ENCODE assay signal across 18 mouse cellular contexts in the genomic region with DNA sequence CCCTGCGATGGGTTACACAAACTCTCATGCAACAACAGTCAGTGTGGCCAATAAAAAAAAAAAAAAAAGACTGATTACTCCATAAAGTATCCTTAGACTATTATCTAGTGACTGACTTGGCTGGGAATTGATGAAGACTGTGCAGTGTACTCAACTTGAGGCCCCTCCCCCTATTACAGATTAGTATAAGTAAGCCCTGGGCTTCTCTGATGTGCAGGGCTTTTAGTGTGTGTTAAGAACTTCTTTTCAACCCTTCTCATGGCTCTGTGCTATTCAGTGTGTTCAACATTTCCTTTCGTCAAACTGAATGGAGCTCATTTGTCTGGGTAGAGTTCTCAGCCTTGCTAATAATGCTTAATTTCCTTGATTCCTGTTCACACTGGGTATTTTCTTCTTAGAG.
"Had no signal": no experiment of that assay in that cellular context is flagged by ENCODE, and none has a peak within 500 bp of the region (broad histone marks: within the 10 kb centered on the region; RNA-seq: fewer than 3 reads in every experiment).

No protein-coding gene starts in this region.

- H3K4me3 ChIP-seq: megakaryocyte, embryonic 14.5 days; midbrain, embryonic 13.5 days; midbrain, embryonic 15.5 days; neural tube, embryonic 12.5 days had no signal

- H3K9me3 ChIP-seq: megakaryocyte, embryonic 14.5 days; midbrain, embryonic 13.5 days; midbrain, embryonic 15.5 days; neural tube, embryonic 12.5 days had no signal

- DNase-seq: lung, adult 18-20 months; lung, embryonic 14.5 days; lung, postnatal 10 days; lung, postnatal 36 days; retina, postnatal 1 day; right cerebral cortex, adult 18-20 months; right cerebral cortex, postnatal 25 days; right cerebral cortex, postnatal 4 days; spleen, adult 18-20 months; thymus, adult 18-20 months; thymus, postnatal 14 days; thymus, postnatal 36 days had no signal

- H3K27me3 ChIP-seq: megakaryocyte, embryonic 14.5 days; midbrain, embryonic 13.5 days; midbrain, embryonic 15.5 days; neural tube, embryonic 12.5 days had no signal

- ATAC-seq: midbrain, embryonic 13.5 days; midbrain, embryonic 15.5 days had no signal

- H3K36me3 ChIP-seq: midbrain, embryonic 13.5 days; midbrain, embryonic 15.5 days; neural tube, embryonic 12.5 days had no signal

- H3K27ac ChIP-seq: macrophage; midbrain, embryonic 13.5 days; midbrain, embryonic 15.5 days; neural tube, embryonic 12.5 days had no signal

- H3K4me2 ChIP-seq: lung, embryonic 14.5 days; midbrain, embryonic 11.5 days; midbrain, embryonic 13.5 days; midbrain, embryonic 15.5 days; neural tube, embryonic 12.5 days had no signal

- H3K9ac ChIP-seq: lung, embryonic 14.5 days; midbrain, embryonic 13.5 days; midbrain, embryonic 15.5 days; neural tube, embryonic 12.5 days had no signal

- H3K4me1 ChIP-seq: midbrain, embryonic 13.5 days; midbrain, embryonic 15.5 days; neural tube, embryonic 12.5 days had no signal
